Mouse (Mus musculus) hindbrain, embryonic 11.5 days (tissue): Measurements from ENCODE around the gene Pknox2. TPM values are rescaled to one million over a fixed set of nuclear protein-coding genes. Genes with fewer than 3 reads are reported as not detected.

Experiments used
- ATAC-seq: fragments of 200-750 bp; cut with Nextera tagmentation; 2 replicates; pipeline ENCODE4 v1.8.0; 2017; ENCODE audit warnings: mild to moderate bottlenecking, moderate TSS enrichment, moderate library complexity; ENCODE audit not compliant: low FRiP score
- DNase-seq: peaks from one replicate; pipeline ENCODE4 v3.0.0-alpha.2; 2015; ENCODE audit warnings: low spot score
- H3K27ac ChIP-seq: fragments of 300-500 bp; sonication (generic); 2 replicates; pipeline ENCODE4 v1.5.1; 2014; ENCODE audit warnings: mild to moderate bottlenecking, low read depth, low read length
- H3K27me3 ChIP-seq: fragments of 300-500 bp; sonication (generic); 2 replicates; pipeline ENCODE4 v1.6.1; 2014; ENCODE audit warnings: mild to moderate bottlenecking, low read length, moderate library complexity, mixed read lengths; ENCODE audit not compliant: control insufficient read depth, insufficient read depth
- H3K36me3 ChIP-seq: fragments of 300-500 bp; sonication (generic); 2 replicates; pipeline ENCODE4 v1.6.1; 2014; ENCODE audit warnings: mild to moderate bottlenecking, low read length, moderate library complexity, mixed read lengths; ENCODE audit not compliant: control insufficient read depth, insufficient read depth
- H3K4me1 ChIP-seq: fragments of 300-500 bp; sonication (generic); replicated peaks from 2 replicates; pipeline ENCODE4 v1.6.1; 2014; ENCODE audit warnings: low read length, mixed read lengths; ENCODE audit not compliant: control insufficient read depth, insufficient read depth
- H3K4me2 ChIP-seq: fragments of 300-500 bp; sonication (generic); replicated peaks from 2 replicates; pipeline ENCODE4 v1.6.1; 2014; ENCODE audit warnings: mild to moderate bottlenecking, low read depth, low read length
- H3K4me3 ChIP-seq: fragments of 300-500 bp; sonication (generic); 2 replicates; pipeline ENCODE4 v1.5.1; 2014; ENCODE audit warnings: low read depth, low read length
- H3K9ac ChIP-seq: fragments of 300-500 bp; sonication (generic); 2 replicates; pipeline ENCODE4 v1.6.1; 2014; ENCODE audit warnings: low read depth, low read length
- H3K9me3 ChIP-seq: fragments of 300-500 bp; sonication (generic); 2 replicates; pipeline ENCODE4 v1.6.1; 2016; ENCODE audit warnings: low read length; ENCODE audit not compliant: control insufficient read depth
- WGBS: fragments of 180-500 bp; shearing (Covaris S2); extraction: QIAGEN DNeasy Blood & Tissue Kit; methylation state at CpG from one replicate; pipeline ENCODE4 v1.1.7; 2014; 5-methylcytosine and 5-hydroxymethylcytosine counted together
- polyA plus RNA-seq: library from polyadenylated mRNA; unstranded; fragments of >200 nt; fragmentation: Nextera tagmentation; extraction: Ambion mirVana; gene quantifications from 2 replicates; pipeline ENCODE4 v1.2.1, GENCODE M21; 2014

Gene Pknox2
- polyA plus RNA-seq, 1 experiment from 2014 or later = 18.8 TPM

GRCm38 (mm10) chr9:36969131-36969530 lies 178.1 kb downstream of the Pknox2 start:
- Histone ChIP-seq H3K9ac (no peak overlapping the region), H3K4me2 (no peak overlapping the region), H3K27me3 (no peaks in the 10 kb centered on the region), H3K4me3 (no peak overlapping the region), H3K9me3 (no peaks in the 10 kb centered on the region), H3K27ac (no peak overlapping the region), H3K4me1 (peaks cover 7% of the 10 kb centered on the region), H3K36me3 (no peaks in the 10 kb centered on the region)
- WGBS = 92% methylated on average over 1 of the region's 1 CpGs
- DNase-seq = no peak
- no peak for ATAC-seq

GRCm38 (mm10) chr9:36968713-36969112 lies 178.5 kb downstream of the Pknox2 start:
- no peaks in the 10 kb centered on the region for H3K27me3 ChIP-seq
- no peak overlapping the region for H3K4me2 ChIP-seq
- H3K4me3 ChIP-seq = no peak overlapping the region
- WGBS = 45% methylated on average over 7 of the region's 7 CpGs
- ATAC-seq (peak; percentile 41; the same call in 1 of the 2 replicates), DNase-seq (peak; percentile 78)
- peaks cover 9% of the 10 kb centered on the region for H3K4me1 ChIP-seq
- no peak overlapping the region for H3K9ac ChIP-seq
- H3K36me3 ChIP-seq = no peaks in the 10 kb centered on the region
- H3K9me3 ChIP-seq = no peaks in the 10 kb centered on the region
- H3K27ac ChIP-seq = no peak overlapping the region

- H3K27ac ChIP-seq = no peak overlapping the region
- H3K27me3 ChIP-seq = no peaks in the 10 kb centered on the region
- ATAC-seq (no peak), DNase-seq (no peak)
- H3K4me1 ChIP-seq = peaks cover 9% of the 10 kb centered on the region
- no peak overlapping the region for H3K9ac ChIP-seq
- H3K4me2 ChIP-seq = no peak overlapping the region
- H3K36me3 ChIP-seq = no peaks in the 10 kb centered on the region
- H3K4me3 ChIP-seq = no peak overlapping the region
- 90% methylated on average over 7 of the region's 7 CpGs for WGBS
- H3K9me3 ChIP-seq = no peaks in the 10 kb centered on the region
These were observed 179.0 kb downstream of the Pknox2 start for GRCm38 (mm10) chr9:36968236-36968635.

- H3K36me3 ChIP-seq = no peaks in the 10 kb centered on the region
- no peaks in the 10 kb centered on the region for H3K27me3 ChIP-seq
- no peak overlapping the region for H3K9ac ChIP-seq
- 66% methylated on average over 5 of the region's 5 CpGs for WGBS
- H3K4me2 ChIP-seq = no peak overlapping the region
- no peak overlapping the region for H3K27ac ChIP-seq
- no peak overlapping the region for H3K4me3 ChIP-seq
- ATAC-seq (no peak), DNase-seq (peak; percentile 76)
- peaks cover 9% of the 10 kb centered on the region for H3K4me1 ChIP-seq
- no peaks in the 10 kb centered on the region for H3K9me3 ChIP-seq
These were observed 181.5 kb downstream of the Pknox2 start for GRCm38 (mm10) chr9:36965720-36966119.

- H3K36me3 ChIP-seq = no peaks in the 10 kb centered on the region
- H3K27ac ChIP-seq = peak overlapping the region; percentile 47; the same call in 1 of the 2 replicates
- no peak overlapping the region for H3K4me2 ChIP-seq
- peaks cover 9% of the 10 kb centered on the region for H3K4me1 ChIP-seq
- no peak overlapping the region for H3K4me3 ChIP-seq
- H3K9me3 ChIP-seq = no peaks in the 10 kb centered on the region
- no peaks in the 10 kb centered on the region for H3K27me3 ChIP-seq
- WGBS = 4% methylated on average over 5 of the region's 5 CpGs
- no peak overlapping the region for H3K9ac ChIP-seq
- peak; percentile 20; the same call in 1 of the 2 replicates for ATAC-seq
- DNase-seq = no peak
These were observed 183.0 kb downstream of the Pknox2 start for GRCm38 (mm10) chr9:36964230-36964629.

GRCm38 (mm10) chr9:36963512-36963911 lies 183.7 kb downstream of the Pknox2 start:
- WGBS = 44% methylated on average over 3 of the region's 3 CpGs
- H3K4me2 ChIP-seq = no peak overlapping the region
- H3K27ac ChIP-seq = peak overlapping the region; percentile 47; the same call in 1 of the 2 replicates

GRCm38 (mm10) chr9:36961874-36962273 lies 185.3 kb downstream of the Pknox2 start:
- 18% methylated on average over 1 of the region's 1 CpGs for WGBS
- ATAC-seq (no peak), DNase-seq (no peak)
- Histone ChIP-seq H3K4me1 (peaks cover 9% of the 10 kb centered on the region), H3K27me3 (no peaks in the 10 kb centered on the region), H3K27ac (no peak overlapping the region), H3K9ac (no peak overlapping the region), H3K9me3 (no peaks in the 10 kb centered on the region), H3K4me3 (no peak overlapping the region), H3K4me2 (no peak overlapping the region), H3K36me3 (no peaks in the 10 kb centered on the region)

More at GRCm38 (mm10) chr9:36963512-36963911, 183.7 kb downstream of the Pknox2 start:
- H3K27me3 ChIP-seq = no peaks in the 10 kb centered on the region
- no peaks in the 10 kb centered on the region for H3K9me3 ChIP-seq
- no peaks in the 10 kb centered on the region for H3K36me3 ChIP-seq
- no peak overlapping the region for H3K4me3 ChIP-seq
- DNase-seq = no peak
- H3K4me1 ChIP-seq = peaks cover 9% of the 10 kb centered on the region
- no peak for ATAC-seq
- H3K9ac ChIP-seq = no peak overlapping the region

- Histone ChIP-seq H3K4me1 (peaks cover 9% of the 10 kb centered on the region), H3K4me2 (no peak overlapping the region), H3K36me3 (no peaks in the 10 kb centered on the region), H3K27ac (no peak overlapping the region), H3K9me3 (no peaks in the 10 kb centered on the region), H3K4me3 (no peak overlapping the region), H3K9ac (no peak overlapping the region), H3K27me3 (no peaks in the 10 kb centered on the region)
- DNase-seq = no peak
- no peak for ATAC-seq
- WGBS = 89% methylated on average over 5 of the region's 5 CpGs
These were observed 186.1 kb downstream of the Pknox2 start for GRCm38 (mm10) chr9:36961153-36961552.

GRCm38 (mm10) chr9:36951133-36951484 lies 196.1 kb downstream of the Pknox2 start:
- Histone ChIP-seq H3K27ac (0 out of 2 replicates have a peak overlapping the region, but pooled peaks have one; percentile 44), H3K9ac (no peak overlapping the region), H3K9me3 (no peaks in the 10 kb centered on the region), H3K4me1 (peaks cover 10% of the 10 kb centered on the region), H3K4me3 (no peak overlapping the region), H3K36me3 (no peaks in the 10 kb centered on the region), H3K27me3 (no peaks in the 10 kb centered on the region), H3K4me2 (no peak overlapping the region)
- WGBS = 85% methylated on average over 2 of the region's 2 CpGs
- ATAC-seq (peak; percentile 60), DNase-seq (no peak)
